Mouse (Mus musculus) MEL (cell line): ENCODE results near the gene Sntn.

Source experiments
- CTCF ChIP-seq, 3 experiments: IDR thresholded peaks in 2 of 3; conservative IDR thresholded peaks in 1 of 3; 2 replicates each; pipeline ENCODE4 v1.5.1; 2011 to 2012; ENCODE audit warnings: low read length in 3 of 3, low read depth in 2 of 3, mild to moderate bottlenecking in 2 of 3, improper control_type of control experiment in 1 of 3, inconsistent platforms in 1 of 3, mixed read lengths in 1 of 3, moderate library complexity in 1 of 3; ENCODE audit not compliant: control insufficient read depth in 1 of 3, insufficient read depth in 1 of 3, poor library complexity in 1 of 3, severe bottlenecking in 1 of 3
- GABPA ChIP-seq: IDR thresholded peaks from 2 replicates; pipeline ENCODE4 v1.6.1; 2012; ENCODE audit warnings: low read depth, mild to moderate bottlenecking, inconsistent platforms, low read length, improper control_type of control experiment, moderate library complexity
- GATA1 ChIP-seq: IDR thresholded peaks from 2 replicates; pipeline ENCODE4 v1.6.1; 2011; ENCODE audit warnings: low read depth, low read length, improper control_type of control experiment
- MEF2A ChIP-seq: IDR thresholded peaks from 2 replicates; pipeline ENCODE4 v1.6.1; 2014; ENCODE audit warnings: low read depth, mild to moderate bottlenecking, inconsistent platforms, low read length, improper control_type of control experiment; ENCODE audit not compliant: poor library complexity, insufficient replicate concordance, severe bottlenecking; ENCODE audit errors: extremely low read depth
- POLR2A ChIP-seq, 2 experiments: IDR thresholded peaks; 2 replicates each; pipeline ENCODE4 v1.6.1; 2011 to 2012; ENCODE audit warnings: low read length in 2 of 2, mild to moderate bottlenecking in 2 of 2, control low read depth in 1 of 2, improper control_type of control experiment in 1 of 2, low read depth in 1 of 2, moderate library complexity in 1 of 2; ENCODE audit not compliant: control insufficient read depth in 1 of 2, insufficient read depth in 1 of 2, poor library complexity in 1 of 2
- RCOR1 ChIP-seq: IDR thresholded peaks from 2 replicates; pipeline ENCODE4 v1.6.1; 2012; ENCODE audit warnings: low read depth, mild to moderate bottlenecking, inconsistent platforms, low read length, improper control_type of control experiment

DNA sequence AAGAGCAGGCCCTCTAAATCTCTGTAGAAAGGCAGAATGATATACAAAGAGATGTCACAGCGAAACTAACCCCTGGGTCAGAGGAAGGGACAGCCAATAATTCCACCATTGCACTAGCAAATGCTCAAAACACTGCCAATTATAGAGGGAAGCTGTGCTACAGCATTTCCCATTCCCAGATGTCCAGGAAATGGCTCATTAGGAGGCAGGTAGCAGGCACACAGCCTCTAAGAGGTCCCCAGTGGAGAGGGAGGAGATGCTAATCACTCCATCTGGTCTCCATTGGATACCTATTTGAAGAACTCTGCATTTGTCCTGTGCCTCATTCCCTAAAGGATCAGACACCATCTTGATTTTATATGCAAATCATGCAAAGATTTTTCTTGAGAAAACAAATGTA lies 19.6 kb upstream of the Sntn start:
- TF ChIP-seq POLR2A (IDR thresholded peaks at IDR 0.05; ENCODE audit: control insufficient read depth in 1 of 2, insufficient read depth in 1 of 2, low read depth in 1 of 2, low read length in 2 of 2, poor library complexity in 1 of 2) (no peak), CTCF (IDR thresholded peaks at IDR 0.05 in 2 of 3, conservative IDR thresholded peaks at IDR 0.05 in 1 of 3; ENCODE audit: control insufficient read depth in 1 of 3, insufficient read depth in 1 of 3, low read depth in 2 of 3, low read length in 3 of 3, poor library complexity in 1 of 3, severe bottlenecking in 1 of 3) (no peak), MEF2A (no peak), GATA1 (no peak), GABPA (no peak), RCOR1 (no peak)
